Mouse (Mus musculus): ENCODE results near the gene Atp2a1. TPM values are rescaled to one million over a fixed set of nuclear protein-coding genes. Genes with fewer than 3 reads are reported as not detected.

The Atp2a1 gene
- polyA plus RNA-seq, 1 experiment from 2014 or later: 2.6 TPM

Other genes with a start within 250 kb of the Atp2a1 start
- 16.9 and 17.7 TPM in 2 replicates for gene Sbk1, start 190.5 kb downstream of the Atp2a1 start, polyA plus RNA-seq (2015; fragmentation: Nextera tagmentation; extraction: Ambion mirVana)
- 1.4 and 1.5 TPM in 2 replicates for gene Lat, start 93.5 kb downstream of the Atp2a1 start, polyA plus RNA-seq (2015; fragmentation: Nextera tagmentation; extraction: Ambion mirVana)
- gene Spns1, start 85.7 kb downstream of the Atp2a1 start, polyA plus RNA-seq (2015; fragmentation: Nextera tagmentation; extraction: Ambion mirVana): 53.4 and 59.3 TPM in 2 replicates
- gene Nfatc2ip, start 66.4 kb downstream of the Atp2a1 start, polyA plus RNA-seq (2015; fragmentation: Nextera tagmentation; extraction: Ambion mirVana): 1.6 and 2.5 TPM in 2 replicates
- gene Cd19, start 48.2 kb downstream of the Atp2a1 start, polyA plus RNA-seq (2015; fragmentation: Nextera tagmentation; extraction: Ambion mirVana): 0.24 TPM in 1 of 2 replicates, not detected in the other
- 23.9 and 24.2 TPM in 2 replicates for gene Rabep2, start 34.3 kb downstream of the Atp2a1 start, polyA plus RNA-seq (2015; fragmentation: Nextera tagmentation; extraction: Ambion mirVana)
- 41.8 and 45.7 TPM in 2 replicates for gene Sh2b1, start 12.3 kb upstream of the Atp2a1 start, polyA plus RNA-seq (2015; fragmentation: Nextera tagmentation; extraction: Ambion mirVana)
- 190 and 207 TPM in 2 replicates for gene Tufm, start 24.3 kb upstream of the Atp2a1 start, polyA plus RNA-seq (2015; fragmentation: Nextera tagmentation; extraction: Ambion mirVana)
- 43.8 and 44.4 TPM in 2 replicates for gene Atxn2l, start 40.3 kb upstream of the Atp2a1 start, polyA plus RNA-seq (2015; fragmentation: Nextera tagmentation; extraction: Ambion mirVana)
- gene Eif3c, start 103.3 kb upstream of the Atp2a1 start, polyA plus RNA-seq (2015; fragmentation: Nextera tagmentation; extraction: Ambion mirVana): 190 and 217 TPM in 2 replicates
- 0.75 and 1.8 TPM in 2 replicates for gene Apobr, start 121.8 kb upstream of the Atp2a1 start, polyA plus RNA-seq (2015; fragmentation: Nextera tagmentation; extraction: Ambion mirVana)
- gene Cln3, start 122.7 kb upstream of the Atp2a1 start, polyA plus RNA-seq (2015; fragmentation: Nextera tagmentation; extraction: Ambion mirVana): 34.4 and 34.9 TPM in 2 replicates
- not detected in 2 replicates for gene Il27, start 131.8 kb upstream of the Atp2a1 start, polyA plus RNA-seq (2015; fragmentation: Nextera tagmentation; extraction: Ambion mirVana)
- gene Nupr1, start 167.8 kb upstream of the Atp2a1 start, polyA plus RNA-seq (2015; fragmentation: Nextera tagmentation; extraction: Ambion mirVana): 53.4 and 111 TPM in 2 replicates
- gene Sgf29, start 186.2 kb upstream of the Atp2a1 start, polyA plus RNA-seq (2015; fragmentation: Nextera tagmentation; extraction: Ambion mirVana): 45.2 and 51.7 TPM in 2 replicates
- gene Sult1a1, start 213.3 kb upstream of the Atp2a1 start, polyA plus RNA-seq (2015; fragmentation: Nextera tagmentation; extraction: Ambion mirVana): 5.5 and 6.1 TPM in 2 replicates
- 118 and 120 TPM in 2 replicates for gene Bola2, start 232.3 kb upstream of the Atp2a1 start, polyA plus RNA-seq (2015; fragmentation: Nextera tagmentation; extraction: Ambion mirVana)
- 8.1 and 9.1 TPM in 2 replicates for gene Slx1b, start 232.7 kb upstream of the Atp2a1 start, polyA plus RNA-seq (2015; fragmentation: Nextera tagmentation; extraction: Ambion mirVana)
- gene Coro1a, start 244.7 kb upstream of the Atp2a1 start, polyA plus RNA-seq (2015; fragmentation: Nextera tagmentation; extraction: Ambion mirVana): 36.9 and 39.7 TPM in 2 replicates

Measured in intestine, embryonic 15.5 days (tissue).